Mouse (Mus musculus) myocyte (in vitro differentiated cells): ENCODE results near the gene Ctse.

Experiments
- CEBPB ChIP-seq: IDR thresholded peaks from 2 replicates; pipeline ENCODE4 v1.6.1; 2011; ENCODE audit warnings: mild to moderate bottlenecking, moderate library complexity; ENCODE audit not compliant: poor library complexity, insufficient read depth, severe bottlenecking
- E2F4 ChIP-seq: IDR thresholded peaks from one replicate; pipeline ENCODE4 v1.6.1; 2011; ENCODE audit warnings: mild to moderate bottlenecking, control low read depth, moderate library complexity; ENCODE audit not compliant: insufficient read depth
- MAX ChIP-seq: IDR thresholded peaks from one replicate; pipeline ENCODE4 v1.6.1; 2011; ENCODE audit warnings: low read depth, mild to moderate bottlenecking, control low read depth
- MYOG ChIP-seq, 3 experiments: IDR thresholded peaks; one replicate each; pipeline ENCODE4 v1.6.1; 2011; ENCODE audit warnings: control low read depth in 2 of 3, low read depth in 2 of 3, mild to moderate bottlenecking in 2 of 3; ENCODE audit not compliant: insufficient read length in 2 of 3, control insufficient read depth in 1 of 3, insufficient read depth in 1 of 3
- POLR2A ChIP-seq: IDR thresholded peaks from one replicate; pipeline ENCODE4 v1.6.1; 2011; ENCODE audit warnings: low read depth, mild to moderate bottlenecking, control low read depth, moderate library complexity; ENCODE audit not compliant: insufficient read length
- POLR2AphosphoS2 ChIP-seq: IDR thresholded peaks from one replicate; pipeline ENCODE4 v1.6.1; 2011; ENCODE audit warnings: low read depth, control low read depth; ENCODE audit not compliant: insufficient read length
- REST ChIP-seq: IDR thresholded peaks from one replicate; pipeline ENCODE4 v1.6.1; 2011; ENCODE audit warnings: mild to moderate bottlenecking, control low read depth, moderate library complexity; ENCODE audit not compliant: insufficient read depth, insufficient read length
- USF1 ChIP-seq: IDR thresholded peaks from one replicate; pipeline ENCODE4 v1.6.1; 2011; ENCODE audit warnings: low read depth, mild to moderate bottlenecking, control low read depth, moderate library complexity

DNA sequence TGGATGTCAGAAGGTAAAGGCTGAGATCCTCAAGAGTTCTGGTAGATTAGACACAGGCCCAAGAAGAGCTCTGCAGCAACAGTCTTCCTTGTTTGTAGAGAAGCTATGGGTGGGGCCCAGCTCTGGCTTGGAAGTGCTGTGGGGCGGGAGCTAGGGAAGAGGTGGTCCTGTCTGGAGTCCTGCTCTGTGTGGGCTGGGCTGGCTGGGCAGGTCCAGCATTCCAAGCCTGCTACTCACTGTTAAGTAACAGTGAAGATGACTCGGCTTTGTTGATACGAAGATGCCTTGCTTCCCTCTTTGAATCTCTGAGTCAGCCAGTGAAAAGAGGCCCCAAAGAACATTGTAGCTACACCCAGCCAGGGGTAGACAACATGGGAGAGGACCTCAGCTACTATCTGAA is 52.3 kb downstream of the Ctse start:
- TF ChIP-seq MAX (no peak), POLR2A (no peak), E2F4 (no peak), CEBPB (no peak), MYOG (IDR thresholded peaks at IDR 0.05; ENCODE audit: control insufficient read depth in 1 of 3, insufficient read depth in 1 of 3, insufficient read length in 2 of 3, low read depth in 2 of 3) (no peak), REST (no peak), POLR2AphosphoS2 (no peak), USF1 (no peak)
